Mouse (Mus musculus) adrenal gland, postnatal 4 days (tissue): ENCODE data around the gene Olfr905. TPM values are rescaled to one million over a fixed set of nuclear protein-coding genes. Genes with fewer than 3 reads are reported as not detected.

ENCODE experiments used
- DNase-seq, 2 experiments: peaks; one replicate each; pipeline ENCODE4 v3.0.0; 2021 to 2022; ENCODE audit warnings: low spot score in 2 of 2, mixed read lengths in 2 of 2
- long read RNA-seq, 2 experiments: library from polyadenylated mRNA; stranded (forward); transcript quantifications; one replicate each; pipeline ENCODE4 v2.0.0; 2021
- total RNA-seq, 2 experiments: library from RNA; stranded (reverse); gene quantifications; 2 replicates each; pipeline ENCODE4 v1.2.3; 2021

The Olfr905 gene
- under 1 TPM in 1 of 2 experiments, not detected in 1; 0.08 TPM for total RNA-seq
- long read RNA-seq, experiment 1 = 0 reads
- long read RNA-seq, experiment 2 = 0 reads

- no peak for DNase-seq
Observed at GRCm38 (mm10) chr9:38470807-38471206, at the start of gene Olfr905. Gene Olfr905, plus strand, starts transcription at chr9:38471107.

GRCm38 (mm10) chr9:38423801-38424200 lies 47.1 kb upstream of the Olfr905 start:
- DNase-seq = no peak

GRCm38 (mm10) chr9:38427026-38427425 lies 43.9 kb upstream of the Olfr905 start:
- DNase-seq = no peak

- no peak for DNase-seq
Observed at GRCm38 (mm10) chr9:38429155-38429554, 41.8 kb upstream of the Olfr905 start, which contains the start of gene Olfr901. Gene Olfr901, plus strand, starts transcription at chr9:38429455.

GRCm38 (mm10) chr9:38447352-38447751 lies 23.6 kb upstream of the Olfr905 start, which contains the start of gene Olfr902:
Gene Olfr902, plus strand, starts transcription at chr9:38447652.
- DNase-seq = no peak

- no peak for DNase-seq
Observed at GRCm38 (mm10) chr9:38462844-38463243, 8.1 kb upstream of the Olfr905 start, which contains the start of gene Olfr904. Gene Olfr904, plus strand, starts transcription at chr9:38463144.

GRCm38 (mm10) chr9:38486785-38487184 lies 15.9 kb downstream of the Olfr905 start, which contains the start of gene Olfr906:
Gene Olfr906, plus strand, starts transcription at chr9:38487085.
- no peak for DNase-seq

- DNase-seq = no peak
Observed at GRCm38 (mm10) chr9:38495501-38495900, 24.6 kb downstream of the Olfr905 start, which contains the start of gene Olfr907. Gene Olfr907, plus strand, starts transcription at chr9:38495801.

- no peak for DNase-seq
Observed at GRCm38 (mm10) chr9:38512353-38512752, 41.4 kb downstream of the Olfr905 start.

GRCm38 (mm10) chr9:38521280-38521679 lies 50.4 kb downstream of the Olfr905 start, which contains the start of gene Olfr911-ps1:
Gene Olfr911-ps1, plus strand, starts transcription at chr9:38521580.
- no peak for DNase-seq

Other genes with a start within 250 kb of the Olfr905 start
- gene Olfr143, start 218.3 kb upstream of the Olfr905 start, total RNA-seq = not detected
- not detected for gene Olfr895, start 203.3 kb upstream of the Olfr905 start, total RNA-seq
- not detected for gene Olfr896-ps1, start 180.0 kb upstream of the Olfr905 start, total RNA-seq
- not detected for gene Olfr25, start 142.0 kb upstream of the Olfr905 start, total RNA-seq
- not detected for gene Olfr898, start 122.7 kb upstream of the Olfr905 start, total RNA-seq
- not detected for gene Olfr250, start 104.2 kb upstream of the Olfr905 start, total RNA-seq
- gene Olfr251, start 94.0 kb upstream of the Olfr905 start, total RNA-seq = not detected
- gene Olfr147, start 69.4 kb upstream of the Olfr905 start, total RNA-seq = not detected
- not detected for gene Olfr901, start 41.7 kb upstream of the Olfr905 start, total RNA-seq
- gene Olfr902, start 23.5 kb upstream of the Olfr905 start, total RNA-seq = not detected
- gene Olfr904, start 8.0 kb upstream of the Olfr905 start, total RNA-seq = not detected
- not detected for gene Olfr906, start 16.0 kb downstream of the Olfr905 start, total RNA-seq
- gene Olfr907, start 24.7 kb downstream of the Olfr905 start, total RNA-seq = not detected
- not detected for gene Olfr911-ps1, start 50.5 kb downstream of the Olfr905 start, total RNA-seq
- not detected for gene Olfr910, start 66.7 kb downstream of the Olfr905 start, total RNA-seq
- gene Olfr912, start 109.1 kb downstream of the Olfr905 start, total RNA-seq = not detected
- gene Olfr913, start 121.7 kb downstream of the Olfr905 start, total RNA-seq = not detected
- not detected for gene Olfr914, start 134.0 kb downstream of the Olfr905 start, total RNA-seq
- not detected for gene Olfr916, start 188.8 kb downstream of the Olfr905 start, total RNA-seq
- not detected for gene Olfr917, start 194.7 kb downstream of the Olfr905 start, total RNA-seq
- gene Olfr918, start 203.5 kb downstream of the Olfr905 start, total RNA-seq = not detected
- not detected for gene Olfr919, start 232.6 kb downstream of the Olfr905 start, total RNA-seq
- 10 to 100 TPM; 46.4 to 53.4 TPM for gene Vwa5a, start 247.2 kb downstream of the Olfr905 start, total RNA-seq